Mouse (Mus musculus): ENCODE measurements around the gene Eif4g1. TPM values are rescaled to one million over a fixed set of nuclear protein-coding genes. Genes with fewer than 3 reads are reported as not detected.

The Eif4g1 gene
- total RNA-seq, 2 experiments from 2014 or later, result 283 to 297 TPM

DNA sequence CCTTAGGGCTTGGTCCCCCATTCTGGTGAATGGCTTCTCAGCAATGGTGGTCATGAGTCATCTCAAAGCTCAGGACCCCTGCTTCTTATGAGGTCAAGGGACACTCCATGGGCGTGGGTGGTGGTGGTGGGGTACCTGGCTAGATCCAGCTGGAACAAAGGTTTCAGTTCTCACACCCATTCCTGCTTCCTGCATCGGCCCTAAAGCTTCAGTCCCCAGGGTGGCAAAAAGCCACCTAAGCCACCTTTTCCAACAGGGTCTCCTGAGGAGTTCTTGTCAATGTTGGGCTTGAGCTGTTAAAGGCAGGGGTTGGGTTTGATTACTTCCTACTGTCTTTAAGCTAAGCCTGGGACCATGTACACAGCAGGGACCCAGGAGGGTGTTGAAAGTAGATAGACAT is 47.0 kb downstream of the Eif4g1 start:
- H3K4me3 ChIP-seq, result peak overlapping the region; percentile 74
- H3K27ac ChIP-seq, result peak overlapping the region; percentile 94
- TF ChIP-seq CTCF (conservative IDR thresholded peaks at IDR 0.05), result no peak
- no peak for DNase-seq (ENCODE audit: low spot score in 2 of 2)

DNA sequence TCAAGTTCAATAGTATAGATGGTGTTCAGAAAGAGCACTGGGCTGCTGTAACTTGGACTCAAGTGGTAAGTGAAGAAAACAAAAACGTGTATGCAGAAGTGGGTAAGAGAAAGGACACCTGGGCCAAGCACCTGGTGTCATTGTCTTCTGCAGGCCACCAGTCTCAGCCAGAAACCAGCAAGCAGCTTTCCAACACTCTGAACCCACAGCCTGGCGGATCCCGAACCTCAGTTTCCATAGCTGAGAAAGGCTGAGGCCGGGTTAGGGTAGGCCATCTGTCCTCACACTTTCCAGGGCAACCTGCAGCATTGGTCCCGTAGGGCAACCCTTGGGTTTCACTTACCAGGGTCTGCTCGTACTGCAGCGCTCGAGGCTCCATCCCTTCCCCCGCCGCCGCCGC is 47.5 kb downstream of the Eif4g1 start:
- TF ChIP-seq CTCF (conservative IDR thresholded peaks at IDR 0.05), result no peak
- DNase-seq (ENCODE audit: low spot score in 2 of 2), result no peak
- peak overlapping the region; percentile 94 for H3K27ac ChIP-seq

DNA sequence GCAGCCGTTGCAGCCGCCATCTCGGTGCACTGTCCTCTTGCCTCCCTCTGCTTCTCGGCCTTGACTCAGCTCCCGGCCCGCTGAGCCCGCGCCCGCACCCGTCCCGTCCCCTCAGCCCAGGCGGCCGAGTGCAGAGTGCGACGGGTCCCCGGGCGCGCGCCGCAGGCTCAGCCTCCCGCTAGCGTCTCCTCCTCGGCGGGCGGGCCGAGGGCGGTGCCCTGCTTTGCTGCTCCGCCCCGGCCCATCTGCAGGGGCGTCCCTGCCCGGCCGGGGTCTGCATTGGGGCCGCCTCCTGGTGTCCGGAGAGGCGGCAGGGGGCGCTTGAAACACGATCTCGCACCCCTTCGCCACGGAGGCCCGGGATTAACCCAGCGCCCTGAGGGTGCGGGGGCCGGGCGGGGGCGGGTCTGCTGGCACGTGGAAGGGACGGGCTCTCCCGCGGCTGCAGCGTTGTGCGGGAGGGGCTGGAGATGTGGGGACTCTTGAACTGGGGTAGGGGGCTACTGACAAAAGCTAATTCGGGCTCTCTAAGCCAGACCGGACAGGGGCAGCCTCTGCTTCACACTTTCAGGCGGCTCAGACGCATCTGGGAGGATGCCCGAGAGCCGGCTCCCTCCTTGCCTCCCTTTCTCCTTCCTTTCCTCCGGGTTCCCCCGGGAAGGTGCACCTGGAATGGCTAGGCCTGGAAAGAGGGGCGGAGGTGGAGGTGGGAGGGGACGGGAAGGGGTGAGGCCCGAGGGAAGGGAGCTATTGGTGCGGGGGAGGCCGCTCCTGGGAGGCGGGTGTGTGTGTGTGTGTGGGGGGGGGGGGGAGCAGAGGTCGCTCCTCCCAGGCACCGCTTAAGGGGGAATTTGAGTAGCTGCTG is 48.1 kb downstream of the Eif4g1 start:
- TF ChIP-seq CTCF (conservative IDR thresholded peaks at IDR 0.05), result peak; percentile 63
- peak; percentile 79 to 80 for DNase-seq (ENCODE audit: low spot score in 2 of 2)
- H3K4me3 ChIP-seq, result peak overlapping the region; percentile 74
- H3K27ac ChIP-seq, result peak overlapping the region; percentile 94

More for the DNA sequence above, 47.5 kb downstream of the Eif4g1 start:
- peak overlapping the region; percentile 74 for H3K4me3 ChIP-seq

DNA sequence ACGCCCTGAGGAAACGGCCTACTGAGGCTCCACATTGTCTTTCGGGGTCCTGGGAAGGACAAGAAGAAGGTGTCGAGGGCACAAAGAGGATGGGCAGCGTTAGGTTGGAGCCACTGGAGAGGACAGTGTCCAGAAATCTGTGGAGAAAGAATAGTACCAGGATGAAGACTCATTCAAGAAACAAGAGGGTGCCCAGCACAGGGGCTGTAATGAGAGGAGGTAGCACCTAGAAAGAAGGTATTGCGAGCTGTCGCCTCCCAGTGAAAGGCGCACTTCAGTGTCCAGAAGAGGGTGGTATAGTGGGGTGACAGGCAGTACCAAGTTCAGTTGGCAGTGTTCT is 48.7 kb downstream of the Eif4g1 start:
- Histone ChIP-seq H3K4me3 (peak overlapping the region; percentile 74), H3K27ac (peak overlapping the region; percentile 94)
- no peak for DNase-seq (ENCODE audit: low spot score in 2 of 2)
- no peak for TF ChIP-seq CTCF (conservative IDR thresholded peaks at IDR 0.05)

DNA sequence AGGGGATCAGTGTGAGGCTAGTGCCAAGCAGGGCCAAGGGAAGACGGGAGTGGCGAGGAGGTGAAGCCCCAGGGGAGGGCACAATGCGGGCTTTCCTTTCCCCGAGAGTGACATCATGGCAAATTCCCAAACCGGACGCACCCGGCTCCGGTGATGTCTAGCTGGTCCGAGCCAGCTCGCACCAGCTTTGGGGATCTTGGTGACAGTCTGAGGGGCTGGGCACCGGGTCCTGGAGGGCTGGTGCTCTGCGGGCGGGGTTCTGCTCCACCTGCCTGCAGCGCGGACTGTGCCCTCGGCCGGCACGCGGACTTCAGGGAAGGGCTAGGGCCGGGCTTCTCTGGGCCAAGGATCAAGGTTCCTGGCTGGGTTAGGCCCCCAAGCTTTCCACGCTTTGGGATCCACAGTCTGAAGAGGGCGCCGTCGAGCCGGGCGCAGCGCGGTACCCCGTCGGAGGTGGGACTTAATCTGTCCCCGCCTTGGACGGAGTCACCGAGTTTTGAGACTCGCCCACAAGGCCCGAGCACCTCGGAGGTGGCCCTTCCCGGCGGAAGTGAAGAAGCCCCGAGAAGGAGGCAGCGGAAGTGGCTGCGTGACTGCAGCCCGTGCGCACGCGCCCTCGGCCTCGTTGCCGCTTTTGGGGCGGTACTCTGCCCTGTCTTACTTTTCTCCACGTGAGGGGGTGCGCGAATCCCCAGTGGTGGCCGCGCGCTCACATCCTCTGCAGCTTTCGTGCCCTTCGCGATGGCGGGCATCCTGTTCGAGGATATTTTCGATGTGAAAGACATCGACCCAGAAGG is 49.3 kb downstream of the Eif4g1 start, which contains the start of the genes Polr2h and Clcn2:
Gene Polr2h, plus strand, starts transcription at position 485 of the 797 bp plus-strand sequence.
Gene Clcn2, minus strand, starts transcription at position 566 of the 797 bp plus-strand sequence.
- DNase-seq (ENCODE audit: low spot score in 2 of 2), result peak; percentile 96 to 98
- peak within 1 kb of the TSS; percentile 74 for H3K4me3 ChIP-seq
- H3K27ac ChIP-seq, result peak within 1 kb of the TSS; percentile 94
- peak; percentile 87 for TF ChIP-seq CTCF (conservative IDR thresholded peaks at IDR 0.05)

DNA sequence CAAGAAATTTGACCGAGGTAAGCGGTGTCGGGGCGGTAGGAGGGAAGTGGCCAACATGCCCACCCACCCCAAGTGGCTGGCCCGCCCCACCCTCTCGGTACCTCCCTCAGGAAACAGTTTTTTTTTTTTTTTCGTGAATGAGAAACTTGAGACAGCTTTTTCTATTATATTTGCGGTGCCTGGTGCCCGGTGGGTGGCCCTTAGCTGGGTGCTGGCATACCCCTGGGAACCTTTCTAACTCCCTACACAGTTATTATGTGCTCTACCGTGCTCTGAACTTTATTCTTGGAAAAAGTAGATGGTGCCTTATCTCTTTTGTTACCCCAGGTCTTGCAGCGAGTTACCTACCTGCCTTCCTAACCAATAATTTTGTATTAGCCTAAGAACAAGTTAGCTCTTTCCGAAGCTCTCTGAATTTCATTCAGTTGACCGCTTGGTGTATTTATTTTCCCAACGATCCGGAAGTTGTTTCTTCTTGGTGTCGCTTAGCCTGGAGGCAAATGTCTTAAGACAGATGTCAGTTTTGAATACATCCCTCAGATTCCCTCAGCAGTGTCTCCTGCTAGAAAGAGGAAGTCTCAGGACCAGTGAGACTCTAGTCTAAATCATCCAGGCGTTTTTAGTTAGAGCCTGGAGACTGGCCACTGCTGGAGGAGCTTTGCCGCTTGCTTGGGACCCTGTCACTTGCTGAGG is 50.0 kb downstream of the Eif4g1 start:
- no peak for TF ChIP-seq CTCF (conservative IDR thresholded peaks at IDR 0.05)
- peak overlapping the region; percentile 74 for H3K4me3 ChIP-seq
- DNase-seq (ENCODE audit: low spot score in 2 of 2), result no peak
- H3K27ac ChIP-seq, result peak overlapping the region; percentile 94

DNA sequence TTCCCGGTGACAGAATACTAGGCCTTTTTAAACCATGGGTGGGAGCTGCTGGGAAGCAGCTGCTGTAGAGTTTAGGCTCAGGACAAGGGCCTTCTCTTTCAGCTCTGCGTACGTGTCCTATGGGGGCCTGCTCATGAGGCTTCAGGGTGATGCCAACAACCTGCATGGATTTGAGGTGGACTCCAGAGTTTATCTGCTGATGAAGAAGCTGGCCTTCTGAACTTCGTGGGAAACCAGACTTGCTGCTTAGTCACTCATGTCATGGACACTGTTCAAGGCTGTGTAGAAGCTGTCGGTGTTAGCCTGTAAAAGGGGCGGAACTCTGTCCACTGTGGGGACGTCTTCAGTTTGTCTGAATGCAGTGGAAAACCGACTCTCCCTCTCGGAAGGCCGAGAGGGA is 53.7 kb downstream of the Eif4g1 start:
- no peak overlapping the region for H3K4me3 ChIP-seq
- DNase-seq (ENCODE audit: low spot score in 2 of 2), result no peak
- no peak for TF ChIP-seq CTCF (conservative IDR thresholded peaks at IDR 0.05)
- H3K27ac ChIP-seq, result no peak overlapping the region

DNA sequence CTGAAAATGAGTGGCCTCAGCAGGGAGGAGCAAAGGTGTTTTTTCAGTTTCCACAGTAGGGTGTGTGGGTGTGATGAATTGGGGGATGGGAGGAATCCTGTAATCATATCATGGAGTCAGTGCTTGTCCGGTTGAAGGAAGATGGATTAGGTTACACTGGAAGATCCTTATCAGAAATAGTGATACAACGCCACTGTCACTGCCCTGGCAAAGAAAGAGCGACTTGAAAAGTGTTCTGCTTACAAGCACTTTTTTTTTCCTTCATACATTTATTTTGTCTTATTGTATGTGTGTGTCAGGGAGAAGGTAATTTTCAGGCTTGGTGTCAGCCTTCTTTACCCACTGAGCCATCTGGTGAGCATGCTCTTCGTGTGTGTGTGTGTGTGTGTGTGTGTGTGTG is 54.6 kb downstream of the Eif4g1 start:
- TF ChIP-seq CTCF (conservative IDR thresholded peaks at IDR 0.05), result no peak
- Histone ChIP-seq H3K4me3 (no peak overlapping the region), H3K27ac (no peak overlapping the region)
- no peak for DNase-seq (ENCODE audit: low spot score in 2 of 2)

DNA sequence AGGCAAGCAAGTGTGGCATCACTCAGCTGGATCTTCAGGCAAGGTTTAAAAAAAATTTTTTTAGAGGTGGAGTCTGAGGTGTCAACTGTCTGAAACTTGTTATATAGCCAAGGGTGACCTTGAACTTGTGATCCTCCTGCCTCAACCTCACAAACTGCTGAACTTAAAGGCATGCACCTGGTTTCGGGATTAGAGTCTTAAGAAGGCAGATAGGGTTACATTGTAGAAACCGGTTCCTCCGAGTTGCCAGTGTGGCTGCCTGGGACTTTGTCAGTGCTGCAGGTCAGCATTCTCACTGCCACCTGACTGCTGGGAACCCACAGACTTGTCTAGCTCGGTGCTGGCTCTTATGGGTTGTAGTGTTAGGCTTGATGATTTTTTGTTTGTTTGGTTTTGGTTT is 55.1 kb downstream of the Eif4g1 start:
- TF ChIP-seq CTCF (conservative IDR thresholded peaks at IDR 0.05), result no peak

DNA sequence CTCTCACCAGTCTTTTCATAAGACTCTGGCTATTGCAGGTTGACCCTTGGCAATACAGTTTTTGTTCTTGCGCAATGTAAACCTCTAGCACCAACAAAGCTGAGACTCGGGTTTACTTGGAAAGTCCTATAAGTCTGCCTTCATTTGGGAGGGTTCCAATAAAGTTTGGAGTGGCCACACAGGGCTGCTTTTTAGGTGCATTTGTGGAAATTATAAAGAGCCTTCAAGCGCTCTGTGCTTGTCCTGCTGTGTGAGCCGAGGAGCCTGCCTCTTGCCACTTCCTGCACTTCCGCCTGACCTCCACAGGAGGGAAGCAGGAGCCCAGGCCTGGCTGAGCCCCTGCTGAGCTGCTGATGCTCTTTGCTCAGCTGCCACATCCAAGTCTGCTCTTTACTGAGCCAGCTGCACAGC is 56.2 kb downstream of the Eif4g1 start:
- Histone ChIP-seq H3K4me3 (no peak overlapping the region), H3K27ac (no peak overlapping the region)
- DNase-seq (ENCODE audit: low spot score in 2 of 2), result no peak
- TF ChIP-seq CTCF (conservative IDR thresholded peaks at IDR 0.05), result peak; percentile 88

More for the DNA sequence above, 55.1 kb downstream of the Eif4g1 start:
- H3K27ac ChIP-seq, result no peak overlapping the region
- H3K4me3 ChIP-seq, result no peak overlapping the region
- DNase-seq (ENCODE audit: low spot score in 2 of 2), result no peak

DNA sequence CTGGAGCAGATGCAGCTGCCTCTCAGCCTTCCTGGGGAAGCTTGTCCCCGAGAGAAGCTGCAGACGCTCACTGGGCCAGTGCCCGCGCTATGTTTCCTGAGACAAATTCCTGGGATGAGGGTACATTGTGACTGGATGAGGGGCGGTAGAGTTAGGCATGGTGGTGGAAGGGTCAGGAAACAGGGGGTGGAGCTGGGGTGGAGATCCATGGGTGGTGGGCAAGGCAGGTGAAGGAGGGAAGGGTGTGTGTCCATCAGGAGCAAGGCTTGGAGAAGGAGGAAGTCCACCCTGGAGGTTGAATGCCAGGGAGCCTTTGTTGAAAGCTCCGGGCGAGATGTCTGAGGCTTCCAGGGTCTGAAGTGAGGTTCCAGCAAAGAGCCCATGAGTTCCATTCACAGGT is 57.2 kb downstream of the Eif4g1 start:
- no peak overlapping the region for H3K4me3 ChIP-seq
- TF ChIP-seq CTCF (conservative IDR thresholded peaks at IDR 0.05), result no peak
- no peak for DNase-seq (ENCODE audit: low spot score in 2 of 2)
- no peak overlapping the region for H3K27ac ChIP-seq

DNA sequence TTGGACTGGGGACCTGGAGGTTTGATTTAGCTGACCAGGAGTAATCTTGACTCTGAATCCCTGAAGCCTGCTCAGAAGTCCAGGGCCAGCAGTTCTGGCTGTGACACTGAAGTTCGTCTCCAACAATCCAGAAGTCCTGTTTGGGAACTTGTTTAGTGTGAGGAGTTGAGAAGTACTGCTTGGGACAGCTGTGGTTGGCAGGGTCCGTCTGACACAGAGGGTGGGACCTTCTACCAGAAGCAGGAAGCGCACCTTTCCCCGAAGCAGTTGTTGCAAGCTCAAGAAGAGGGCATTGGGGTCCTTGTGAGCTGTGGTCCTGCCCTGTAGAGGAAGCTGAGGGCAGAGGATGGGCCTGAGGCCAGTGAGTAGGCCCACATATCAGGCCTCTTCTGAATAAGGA is 57.6 kb downstream of the Eif4g1 start:
- H3K4me3 ChIP-seq, result no peak overlapping the region
- TF ChIP-seq CTCF (conservative IDR thresholded peaks at IDR 0.05), result no peak
- no peak for DNase-seq (ENCODE audit: low spot score in 2 of 2)
- H3K27ac ChIP-seq, result no peak overlapping the region

DNA sequence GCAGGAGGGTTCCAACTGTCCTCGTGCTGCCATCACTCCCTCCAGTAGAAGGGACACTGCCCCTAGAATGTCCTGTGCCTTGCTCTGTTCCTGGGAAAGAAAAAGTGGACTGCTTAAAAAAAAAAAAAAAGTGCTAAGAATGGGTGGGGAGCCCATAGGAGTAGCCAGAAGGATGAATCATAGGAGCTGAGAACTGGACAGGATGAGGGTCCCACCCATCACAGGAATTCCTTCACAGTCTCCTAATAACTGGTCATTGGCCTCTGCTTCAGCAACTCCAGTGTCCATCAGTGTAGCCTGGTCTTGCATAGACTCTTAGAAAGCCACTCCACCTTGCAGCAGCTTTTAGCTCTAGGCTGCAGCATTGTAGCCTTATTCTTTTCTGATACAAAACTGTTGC is 58.3 kb downstream of the Eif4g1 start:
- TF ChIP-seq CTCF (conservative IDR thresholded peaks at IDR 0.05), result no peak
- DNase-seq (ENCODE audit: low spot score in 2 of 2), result no peak
- Histone ChIP-seq H3K4me3 (no peak overlapping the region), H3K27ac (no peak overlapping the region)

All from layer of hippocampus, adult 2 months (tissue).